Mouse (Mus musculus): ENCODE results near the gene Smo. TPM values are rescaled to one million over a fixed set of nuclear protein-coding genes. Genes with fewer than 3 reads are reported as not detected.

Smo gene
- polyA plus RNA-seq, 1 experiment from 2014 or later = 49.6 TPM

- Histone ChIP-seq H3K27me3 (ENCODE audit: control insufficient read depth, insufficient read depth, low read length) (0 out of 2 replicates have a peak, but pooled peaks cover 2% of the 10 kb centered on the region), H3K9ac (ENCODE audit: low read length) (no peak overlapping the region), H3K4me1 (ENCODE audit: control insufficient read depth, insufficient read depth, low read length) (peaks cover 6% of the 10 kb centered on the region; the same call in 1 of the 2 replicates), H3K4me3 (ENCODE audit: low read depth, low read length) (no peak overlapping the region), H3K4me2 (ENCODE audit: low read depth) (no peak overlapping the region), H3K27ac (ENCODE audit: low read depth, low read length) (no peak overlapping the region), H3K36me3 (ENCODE audit: control insufficient read depth, insufficient read depth, low read length) (no peaks in the 10 kb centered on the region), H3K9me3 (ENCODE audit: control insufficient read depth, low read length) (no peaks in the 10 kb centered on the region)
- WGBS = 75% methylated on average over 10 of the region's 10 CpGs
- ATAC-seq (ENCODE audit: insufficient read depth, low FRiP score, low TSS enrichment) (no peak), DNase-seq (ENCODE audit: low spot score) (no peak)
Measured at GRCm38 (mm10) chr6:29716624-29717365, 18.5 kb upstream of the Smo start.

- 0 out of 2 replicates have a peak, but pooled peaks cover 2% of the 10 kb centered on the region for H3K27me3 ChIP-seq (ENCODE audit: control insufficient read depth, insufficient read depth, low read length)
- no peak overlapping the region for H3K27ac ChIP-seq (ENCODE audit: low read depth, low read length)
- H3K9me3 ChIP-seq (ENCODE audit: control insufficient read depth, low read length) = no peaks in the 10 kb centered on the region
- H3K4me1 ChIP-seq (ENCODE audit: control insufficient read depth, insufficient read depth, low read length) = peaks cover 6% of the 10 kb centered on the region; the same call in 1 of the 2 replicates
- no peak overlapping the region for H3K4me2 ChIP-seq (ENCODE audit: low read depth)
- DNase-seq (ENCODE audit: low spot score) = no peak
- 64% methylated on average over 10 of the region's 10 CpGs for WGBS
- H3K4me3 ChIP-seq (ENCODE audit: low read depth, low read length) = no peak overlapping the region
- no peak overlapping the region for H3K9ac ChIP-seq (ENCODE audit: low read length)
- no peaks in the 10 kb centered on the region for H3K36me3 ChIP-seq (ENCODE audit: control insufficient read depth, insufficient read depth, low read length)
- ATAC-seq (ENCODE audit: insufficient read depth, low FRiP score, low TSS enrichment) = no peak
Measured at GRCm38 (mm10) chr6:29717541-29717940, 17.8 kb upstream of the Smo start.

- H3K4me3 ChIP-seq (ENCODE audit: low read depth, low read length) = no peak overlapping the region
- H3K9ac ChIP-seq (ENCODE audit: low read length) = no peak overlapping the region
- no peak overlapping the region for H3K27ac ChIP-seq (ENCODE audit: low read depth, low read length)
- DNase-seq (ENCODE audit: low spot score) (no peak), ATAC-seq (ENCODE audit: insufficient read depth, low FRiP score, low TSS enrichment) (no peak)
- H3K4me2 ChIP-seq (ENCODE audit: low read depth) = no peak overlapping the region
- 33% methylated on average over 14 of the region's 14 CpGs for WGBS
- H3K4me1 ChIP-seq (ENCODE audit: control insufficient read depth, insufficient read depth, low read length) = peaks cover 6% of the 10 kb centered on the region; the same call in 1 of the 2 replicates
- H3K27me3 ChIP-seq (ENCODE audit: control insufficient read depth, insufficient read depth, low read length) = 0 out of 2 replicates have a peak, but pooled peaks cover 2% of the 10 kb centered on the region
- no peaks in the 10 kb centered on the region for H3K36me3 ChIP-seq (ENCODE audit: control insufficient read depth, insufficient read depth, low read length)
- no peaks in the 10 kb centered on the region for H3K9me3 ChIP-seq (ENCODE audit: control insufficient read depth, low read length)
Measured at GRCm38 (mm10) chr6:29717952-29718521, 17.3 kb upstream of the Smo start.

GRCm38 (mm10) chr6:29718894-29719329 lies 16.4 kb upstream of the Smo start:
- H3K27ac ChIP-seq (ENCODE audit: low read depth, low read length) = no peak overlapping the region
- no peaks in the 10 kb centered on the region for H3K36me3 ChIP-seq (ENCODE audit: control insufficient read depth, insufficient read depth, low read length)
- 2% methylated on average over 15 of the region's 15 CpGs for WGBS
- peak; percentile 63; the same call in 1 of the 2 replicates for ATAC-seq (ENCODE audit: insufficient read depth, low FRiP score, low TSS enrichment)
- DNase-seq (ENCODE audit: low spot score) = peak; percentile 61
- H3K27me3 ChIP-seq (ENCODE audit: control insufficient read depth, insufficient read depth, low read length) = 0 out of 2 replicates have a peak, but pooled peaks cover 2% of the 10 kb centered on the region
- H3K9ac ChIP-seq (ENCODE audit: low read length) = peak overlapping the region; percentile 8
- peak overlapping the region; percentile 51 for H3K4me2 ChIP-seq (ENCODE audit: low read depth)
- H3K4me3 ChIP-seq (ENCODE audit: low read depth, low read length) = peak overlapping the region; percentile 20
- peaks cover 6% of the 10 kb centered on the region; the same call in 1 of the 2 replicates for H3K4me1 ChIP-seq (ENCODE audit: control insufficient read depth, insufficient read depth, low read length)
- no peaks in the 10 kb centered on the region for H3K9me3 ChIP-seq (ENCODE audit: control insufficient read depth, low read length)

- WGBS = 75% methylated on average over 2 of the region's 2 CpGs
- Histone ChIP-seq H3K27me3 (ENCODE audit: control insufficient read depth, insufficient read depth, low read length) (0 out of 2 replicates have a peak, but pooled peaks cover 2% of the 10 kb centered on the region), H3K27ac (ENCODE audit: low read depth, low read length) (no peak overlapping the region), H3K4me1 (ENCODE audit: control insufficient read depth, insufficient read depth, low read length) (peaks cover 6% of the 10 kb centered on the region; the same call in 1 of the 2 replicates), H3K4me2 (ENCODE audit: low read depth) (no peak overlapping the region), H3K9ac (ENCODE audit: low read length) (no peak overlapping the region), H3K9me3 (ENCODE audit: control insufficient read depth, low read length) (no peaks in the 10 kb centered on the region), H3K4me3 (ENCODE audit: low read depth, low read length) (no peak overlapping the region), H3K36me3 (ENCODE audit: control insufficient read depth, insufficient read depth, low read length) (no peaks in the 10 kb centered on the region)
- DNase-seq (ENCODE audit: low spot score) = no peak
- no peak for ATAC-seq (ENCODE audit: insufficient read depth, low FRiP score, low TSS enrichment)
Measured at GRCm38 (mm10) chr6:29721890-29722289, 13.4 kb upstream of the Smo start.

- WGBS = 79% methylated on average over 1 of the region's 1 CpGs
- DNase-seq (ENCODE audit: low spot score) (no peak), ATAC-seq (ENCODE audit: insufficient read depth, low FRiP score, low TSS enrichment) (no peak)
- H3K4me2 ChIP-seq (ENCODE audit: low read depth) = no peak overlapping the region
- no peak overlapping the region for H3K4me3 ChIP-seq (ENCODE audit: low read depth, low read length)
- no peaks in the 10 kb centered on the region for H3K9me3 ChIP-seq (ENCODE audit: control insufficient read depth, low read length)
- H3K27me3 ChIP-seq (ENCODE audit: control insufficient read depth, insufficient read depth, low read length) = no peaks in the 10 kb centered on the region
- H3K27ac ChIP-seq (ENCODE audit: low read depth, low read length) = no peak overlapping the region
- no peak overlapping the region for H3K9ac ChIP-seq (ENCODE audit: low read length)
- no peaks in the 10 kb centered on the region for H3K36me3 ChIP-seq (ENCODE audit: control insufficient read depth, insufficient read depth, low read length)
- no peaks in the 10 kb centered on the region for H3K4me1 ChIP-seq (ENCODE audit: control insufficient read depth, insufficient read depth, low read length)
Measured at GRCm38 (mm10) chr6:29726576-29727200, 8.6 kb upstream of the Smo start.

GRCm38 (mm10) chr6:29728035-29728434 lies 7.3 kb upstream of the Smo start:
- H3K4me2 ChIP-seq (ENCODE audit: low read depth) = no peak overlapping the region
- no peak for DNase-seq (ENCODE audit: low spot score)
- no peaks in the 10 kb centered on the region for H3K27me3 ChIP-seq (ENCODE audit: control insufficient read depth, insufficient read depth, low read length)
- no peaks in the 10 kb centered on the region for H3K4me1 ChIP-seq (ENCODE audit: control insufficient read depth, insufficient read depth, low read length)
- H3K27ac ChIP-seq (ENCODE audit: low read depth, low read length) = no peak overlapping the region
- no peak for ATAC-seq (ENCODE audit: insufficient read depth, low FRiP score, low TSS enrichment)
- H3K9me3 ChIP-seq (ENCODE audit: control insufficient read depth, low read length) = no peaks in the 10 kb centered on the region
- WGBS = 85% methylated on average over 3 of the region's 3 CpGs
- no peaks in the 10 kb centered on the region for H3K36me3 ChIP-seq (ENCODE audit: control insufficient read depth, insufficient read depth, low read length)
- H3K9ac ChIP-seq (ENCODE audit: low read length) = no peak overlapping the region
- H3K4me3 ChIP-seq (ENCODE audit: low read depth, low read length) = no peak overlapping the region

- H3K4me3 ChIP-seq (ENCODE audit: low read depth, low read length) = no peak overlapping the region
- H3K27me3 ChIP-seq (ENCODE audit: control insufficient read depth, insufficient read depth, low read length) = no peaks in the 10 kb centered on the region
- no peak overlapping the region for H3K4me2 ChIP-seq (ENCODE audit: low read depth)
- H3K4me1 ChIP-seq (ENCODE audit: control insufficient read depth, insufficient read depth, low read length) = no peaks in the 10 kb centered on the region
- H3K9ac ChIP-seq (ENCODE audit: low read length) = no peak overlapping the region
- ATAC-seq (ENCODE audit: insufficient read depth, low FRiP score, low TSS enrichment) = no peak
- H3K9me3 ChIP-seq (ENCODE audit: control insufficient read depth, low read length) = no peaks in the 10 kb centered on the region
- no peak for DNase-seq (ENCODE audit: low spot score)
- WGBS = 82% methylated on average over 1 of the region's 1 CpGs
- no peaks in the 10 kb centered on the region for H3K36me3 ChIP-seq (ENCODE audit: control insufficient read depth, insufficient read depth, low read length)
- H3K27ac ChIP-seq (ENCODE audit: low read depth, low read length) = no peak overlapping the region
Measured at GRCm38 (mm10) chr6:29729491-29729890, 5.8 kb upstream of the Smo start.

Measured in neural tube, embryonic 11.5 days (tissue).